Mouse (Mus musculus): ENCODE measurements around the gene Ece2. TPM values are rescaled to one million over a fixed set of nuclear protein-coding genes. Genes with fewer than 3 reads are reported as not detected.
A peak's percentile ranks its signal among the peaks of the same experiment; 100 is the strongest.

The Ece2 gene
- polyA plus RNA-seq, 1 experiment from 2014 or later: 2.9 TPM

DNA sequence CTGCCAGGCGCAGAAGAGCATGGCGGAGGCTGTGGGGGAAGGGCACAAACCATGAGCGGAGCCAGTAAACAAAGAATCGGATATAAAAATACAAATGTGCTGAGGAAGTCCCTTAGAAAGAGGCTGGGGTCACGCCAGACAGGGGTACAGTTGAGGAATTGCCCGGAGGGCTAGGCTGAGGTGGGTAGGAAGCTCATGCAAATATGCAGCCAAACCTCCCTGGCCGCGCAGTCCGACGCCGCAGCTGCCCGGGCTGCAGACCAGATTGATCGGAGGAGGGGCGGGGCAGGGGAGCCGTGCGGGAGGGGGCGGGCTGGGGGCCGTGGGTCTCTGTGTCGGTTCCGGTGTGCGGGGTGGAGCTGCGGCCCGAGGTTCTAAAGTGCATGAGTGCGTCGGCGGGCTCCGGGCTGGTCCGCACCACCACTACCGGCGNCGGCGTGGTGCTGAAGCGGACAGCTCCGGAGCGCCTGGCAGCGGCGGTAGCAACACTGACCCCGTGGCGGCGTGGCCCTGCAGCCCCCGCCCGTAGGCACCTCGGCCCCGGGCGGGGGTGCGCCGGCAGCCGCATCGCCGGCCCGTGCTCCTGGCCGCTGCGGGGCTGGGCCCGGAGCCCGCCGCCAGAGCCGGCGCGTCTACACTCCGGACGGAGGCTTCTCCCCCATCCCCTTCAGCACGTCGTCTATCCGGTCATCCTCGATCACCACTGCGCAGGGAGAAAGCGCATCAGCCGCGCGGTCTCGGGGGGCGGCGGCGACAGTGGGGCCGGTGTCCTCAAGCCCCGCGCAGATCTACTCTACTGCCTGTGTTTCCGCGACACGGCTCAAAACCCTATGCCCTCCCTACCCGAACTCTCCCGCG is 9.9 kb upstream of the Ece2 start:
- no peak overlapping the region for H3K9ac ChIP-seq
- TF ChIP-seq CTCF (IDR thresholded peaks at IDR 0.05; ENCODE audit: low read depth): no peak
- no peak overlapping the region for H3K27ac ChIP-seq (ENCODE audit: low read depth)
- peak overlapping the region; percentile 80 for H3K4me3 ChIP-seq (ENCODE audit: low read depth, low read length)
- H3K4me1 ChIP-seq (ENCODE audit: insufficient read depth): peaks cover 3% of the 10 kb centered on the region
- DNase-seq: peak; percentile 71
- peaks cover 39% of the 10 kb centered on the region for H3K27me3 ChIP-seq (ENCODE audit: insufficient read depth, low read length)
- peak; percentile 28 for ATAC-seq (ENCODE audit: insufficient read depth)
- 2% methylated on average over 81 of the region's 83 CpGs for WGBS
- no peaks in the 10 kb centered on the region for H3K36me3 ChIP-seq (ENCODE audit: insufficient read depth)
- H3K9me3 ChIP-seq (ENCODE audit: low read depth, low read length): no peaks in the 10 kb centered on the region
- peak overlapping the region; percentile 99 for H3K4me2 ChIP-seq

- TF ChIP-seq CTCF (IDR thresholded peaks at IDR 0.05; ENCODE audit: low read depth): no peak
- Histone ChIP-seq H3K36me3 (ENCODE audit: insufficient read depth) (no peaks in the 10 kb centered on the region), H3K4me1 (ENCODE audit: insufficient read depth) (peaks cover 3% of the 10 kb centered on the region), H3K4me2 (peak overlapping the region; percentile 99), H3K27ac (ENCODE audit: low read depth) (no peak overlapping the region), H3K27me3 (ENCODE audit: insufficient read depth, low read length) (peaks cover 39% of the 10 kb centered on the region), H3K4me3 (ENCODE audit: low read depth, low read length) (peak overlapping the region; percentile 80), H3K9me3 (ENCODE audit: low read depth, low read length) (no peaks in the 10 kb centered on the region), H3K9ac (no peak overlapping the region)
- no peak for ATAC-seq (ENCODE audit: insufficient read depth)
- under 1% methylated on average over 9 of the region's 9 CpGs for WGBS
- DNase-seq: no peak
Measured at GRCm38 (mm10) chr16:20620399-20620735, 9.3 kb upstream of the Ece2 start.

- Histone ChIP-seq H3K27me3 (ENCODE audit: insufficient read depth, low read length) (peaks cover 39% of the 10 kb centered on the region), H3K9me3 (ENCODE audit: low read depth, low read length) (no peaks in the 10 kb centered on the region), H3K27ac (ENCODE audit: low read depth) (no peak overlapping the region), H3K4me3 (ENCODE audit: low read depth, low read length) (peak overlapping the region; percentile 80), H3K4me2 (peak overlapping the region; percentile 99), H3K9ac (peak overlapping the region; percentile 65), H3K36me3 (ENCODE audit: insufficient read depth) (no peaks in the 10 kb centered on the region), H3K4me1 (ENCODE audit: insufficient read depth) (peaks cover 3% of the 10 kb centered on the region)
- no peak for TF ChIP-seq CTCF (IDR thresholded peaks at IDR 0.05; ENCODE audit: low read depth)
- ATAC-seq (ENCODE audit: insufficient read depth) (peak; percentile 3; the same call in 1 of the 2 replicates), DNase-seq (no peak)
- WGBS: under 1% methylated on average over 32 of the region's 32 CpGs
Measured at GRCm38 (mm10) chr16:20620751-20621190, 8.9 kb upstream of the Ece2 start.

GRCm38 (mm10) chr16:20621191-20621990 is 8.2 kb upstream of the Ece2 start, which contains the start of gene Camk2n2:
Gene Camk2n2, minus strand, starts transcription at chr16:20621287.
- Histone ChIP-seq H3K9me3 (ENCODE audit: low read depth, low read length) (no peaks in the 10 kb centered on the region), H3K27me3 (ENCODE audit: insufficient read depth, low read length) (peaks cover 39% of the 10 kb centered on the region), H3K4me3 (ENCODE audit: low read depth, low read length) (peak within 1 kb of the TSS; percentile 80), H3K4me2 (peak within 1 kb of the TSS; percentile 99), H3K36me3 (ENCODE audit: insufficient read depth) (no peaks in the 10 kb centered on the region), H3K4me1 (ENCODE audit: insufficient read depth) (peaks cover 3% of the 10 kb centered on the region), H3K27ac (ENCODE audit: low read depth) (peak within 1 kb of the TSS; percentile 50; the same call in 1 of the 2 replicates), H3K9ac (peak within 1 kb of the TSS; percentile 65)
- under 1% methylated on average over 70 of the region's 92 CpGs for WGBS
- no peak for TF ChIP-seq CTCF (IDR thresholded peaks at IDR 0.05; ENCODE audit: low read depth)
- ATAC-seq (ENCODE audit: insufficient read depth) (peak; percentile 64), DNase-seq (peak; percentile 69)

- Histone ChIP-seq H3K36me3 (ENCODE audit: insufficient read depth) (no peaks in the 10 kb centered on the region), H3K27ac (ENCODE audit: low read depth) (peak overlapping the region; percentile 30; the same call in 1 of the 2 replicates), H3K4me1 (ENCODE audit: insufficient read depth) (peaks cover 3% of the 10 kb centered on the region), H3K4me3 (ENCODE audit: low read depth, low read length) (peak overlapping the region; percentile 80), H3K9ac (peak overlapping the region; percentile 65), H3K9me3 (ENCODE audit: low read depth, low read length) (no peaks in the 10 kb centered on the region), H3K4me2 (peak overlapping the region; percentile 99), H3K27me3 (ENCODE audit: insufficient read depth, low read length) (peaks cover 39% of the 10 kb centered on the region)
- DNase-seq (peak; percentile 85), ATAC-seq (ENCODE audit: insufficient read depth) (peak; percentile 70)
- TF ChIP-seq CTCF (IDR thresholded peaks at IDR 0.05; ENCODE audit: low read depth): no peak
- WGBS: under 1% methylated on average over 37 of the region's 37 CpGs
Measured at GRCm38 (mm10) chr16:20621991-20622685, 7.5 kb upstream of the Ece2 start.

- ATAC-seq (ENCODE audit: insufficient read depth) (no peak), DNase-seq (no peak)
- Histone ChIP-seq H3K4me2 (0 out of 2 replicates have a peak overlapping the region, but pooled peaks have one; percentile 99), H3K9me3 (ENCODE audit: low read depth, low read length) (no peaks in the 10 kb centered on the region), H3K27ac (ENCODE audit: low read depth) (no peak overlapping the region), H3K27me3 (ENCODE audit: insufficient read depth, low read length) (peaks cover 39% of the 10 kb centered on the region), H3K4me3 (ENCODE audit: low read depth, low read length) (no peak overlapping the region), H3K9ac (no peak overlapping the region), H3K36me3 (ENCODE audit: insufficient read depth) (no peaks in the 10 kb centered on the region), H3K4me1 (ENCODE audit: insufficient read depth) (peaks cover 3% of the 10 kb centered on the region)
- WGBS: 37% methylated on average over 2 of the region's 2 CpGs
- TF ChIP-seq CTCF (IDR thresholded peaks at IDR 0.05; ENCODE audit: low read depth): no peak
Measured at GRCm38 (mm10) chr16:20623211-20623610, 6.4 kb upstream of the Ece2 start.
